8 mouse cellular contexts compared by ENCODE assay signal in genomic region chr2:165888396-165888795, GRCm38 (mm10). TPM values are rescaled to one million over a fixed set of nuclear protein-coding genes. Genes with fewer than 3 reads are reported as not detected.
DNase-seq lines count a peak whose midpoint lies in the region; ATAC-seq and TF ChIP-seq lines count a peak whose summit lies in the region.

No protein-coding gene starts in this region.

- DNase-seq in right cerebral cortex, adult 18-20 months, result peak; percentile 79
- no peak for DNase-seq in right cerebral cortex, postnatal 25 days
- peak; percentile 82 to 87 for DNase-seq in heart, adult 18-20 months
- peak; percentile 91 for DNase-seq in kidney, adult 2 months
- peak; percentile 41 for DNase-seq in liver, adult 2 months (ENCODE audit: extremely low read depth, low read depth, low spot score)
- peak; percentile 70 for DNase-seq in neural tube, embryonic 10.5 days (ENCODE audit: extremely low spot score, low spot score)
- peak; percentile 88 for DNase-seq in stomach, postnatal 0 days (ENCODE audit: low spot score)

- no peak for TF ChIP-seq EP300 in stomach, postnatal 0 days (optimal IDR thresholded peaks at IDR 0.05)

- TF ChIP-seq CTCF in cortical plate, adult 2 months (IDR thresholded peaks at IDR 0.05; ENCODE audit: extremely low read depth, insufficient read depth, low read length), result no peak
- no peak for TF ChIP-seq CTCF in kidney, adult 2 months (conservative IDR thresholded peaks at IDR 0.05; ENCODE audit: insufficient read depth, insufficient read length, low read depth, low read length)
- no peak for TF ChIP-seq CTCF in liver, adult 2 months (IDR thresholded peaks at IDR 0.05; ENCODE audit: low read depth, low read length)
- peak; percentile 30; the same call in 1 of the 2 replicates for TF ChIP-seq CTCF in stomach, postnatal 0 days (IDR thresholded peaks at IDR 0.05; ENCODE audit: low read depth)

- H3K79me2 ChIP-seq in liver, adult 2 months (ENCODE audit: control insufficient read depth, insufficient read depth, low read length), result no peaks in the 10 kb centered on the region

- no peaks in the 10 kb centered on the region for H3K36me3 ChIP-seq in kidney, adult 2 months (ENCODE audit: control insufficient read depth, insufficient read depth, low read length)
- no peaks in the 10 kb centered on the region for H3K36me3 ChIP-seq in liver, adult 2 months (ENCODE audit: control insufficient read depth, insufficient read depth, low read length)
- H3K36me3 ChIP-seq in stomach, postnatal 0 days (ENCODE audit: control insufficient read depth, insufficient read depth, low read length), result no peaks in the 10 kb centered on the region

- no peaks in the 10 kb centered on the region for H3K27me3 ChIP-seq in kidney, adult 2 months (replicated peaks; ENCODE audit: control insufficient read depth, insufficient read depth, low read length)
- no peaks in the 10 kb centered on the region for H3K27me3 ChIP-seq in liver, adult 2 months (ENCODE audit: control insufficient read depth, insufficient read depth, low read length)
- H3K27me3 ChIP-seq in stomach, postnatal 0 days (ENCODE audit: control insufficient read depth, insufficient read depth, low read length), result no peaks in the 10 kb centered on the region

- peaks cover 19% of the 10 kb centered on the region for H3K4me1 ChIP-seq in cortical plate, adult 2 months (ENCODE audit: control insufficient read depth, insufficient read depth, low read length)
- peaks cover 49% of the 10 kb centered on the region for H3K4me1 ChIP-seq in kidney, adult 2 months (ENCODE audit: control insufficient read depth, insufficient read depth, low read length)
- H3K4me1 ChIP-seq in liver, adult 2 months (ENCODE audit: control insufficient read depth, insufficient read depth, low read length), result peaks cover 34% of the 10 kb centered on the region
- H3K4me1 ChIP-seq in stomach, postnatal 0 days (replicated peaks; ENCODE audit: control insufficient read depth, insufficient read depth), result peaks cover 35% of the 10 kb centered on the region

- no peak overlapping the region for H3K4me3 ChIP-seq in cortical plate, adult 2 months (ENCODE audit: insufficient read depth, low read length)
- H3K4me3 ChIP-seq in kidney, adult 2 months (ENCODE audit: insufficient read depth, low read depth, low read length), result no peak overlapping the region
- no peak overlapping the region for H3K4me3 ChIP-seq in liver, adult 2 months (ENCODE audit: insufficient read depth, low read depth, low read length)
- H3K4me3 ChIP-seq in stomach, postnatal 0 days (ENCODE audit: low read depth, low read length), result no peak overlapping the region

- no peak overlapping the region; the same call in 1 of the 2 replicates for H3K4me2 ChIP-seq in stomach, postnatal 0 days (replicated peaks; ENCODE audit: low read depth)

- H3K9me3 ChIP-seq in stomach, postnatal 0 days (ENCODE audit: control insufficient read depth, low read length), result no peaks in the 10 kb centered on the region

- WGBS in kidney, adult 2 months, result 11% methylated on average over 13 of the region's 13 CpGs
- WGBS in liver, adult 2 months, result 38% methylated on average over 13 of the region's 13 CpGs
- 9% methylated on average over 13 of the region's 13 CpGs for WGBS in stomach, postnatal 0 days

- ATAC-seq in stomach, postnatal 0 days (ENCODE audit: low FRiP score, low TSS enrichment), result 0 out of 2 replicates have a peak, but pooled peaks have one; percentile 16

- peak overlapping the region; percentile 84 for H3K27ac ChIP-seq in cortical plate, adult 2 months (ENCODE audit: insufficient read depth, low read length)
- H3K27ac ChIP-seq in kidney, adult 2 months (ENCODE audit: insufficient read depth, low read depth, low read length), result peak overlapping the region; percentile 67
- peak overlapping the region; percentile 36; the same call in 1 of the 2 replicates for H3K27ac ChIP-seq in liver, adult 2 months (replicated peaks; ENCODE audit: insufficient read depth, low read depth, low read length)
- peak overlapping the region; percentile 100 for H3K27ac ChIP-seq in stomach, postnatal 0 days (replicated peaks)

- TF ChIP-seq POLR2A in cortical plate, adult 2 months (IDR thresholded peaks at IDR 0.05; ENCODE audit: extremely low read depth, insufficient read depth, low read length), result no peak
- no peak for TF ChIP-seq POLR2A in kidney, adult 2 months (IDR thresholded peaks at IDR 0.05; ENCODE audit: low read depth, low read length)
- TF ChIP-seq POLR2A in liver, adult 2 months (IDR thresholded peaks at IDR 0.05; ENCODE audit: extremely low read depth, insufficient read depth, low read length), result no peak

- 0 out of 2 replicates have a peak overlapping the region, but pooled peaks have one; percentile 1 for H3K9ac ChIP-seq in liver, adult 2 months (ENCODE audit: low read depth, low read length)
- peak overlapping the region; percentile 48 for H3K9ac ChIP-seq in stomach, postnatal 0 days (ENCODE audit: low read length)

RNA-seq across cellular contexts. Expression of gene Zmynd8, which starts 10.4 kb away (rescaled TPM):
- polyA plus RNA-seq in cortical plate, adult 2 months (2012; rRNA removed), result 90.5 and 106 TPM in 2 replicates
- total RNA-seq in heart, adult 18-20 months (2021), result 10 to 100 TPM; 41.2 to 44.8 TPM
- 27.7 and 29.0 TPM in 2 replicates for polyA plus RNA-seq in kidney, adult 2 months (2012; rRNA removed)
- total RNA-seq in liver, adult 2 months (2014; rRNA removed), result 10.0 and 10.8 TPM in 2 replicates
- 6.4 and 7.8 TPM in 2 replicates for polyA plus RNA-seq in liver, adult 2 months (2012; rRNA removed)
- 24.3 and 29.7 TPM in 2 replicates for polyA plus RNA-seq in stomach, postnatal 0 days (2015; fragmentation: Nextera tagmentation; extraction: Ambion mirVana)

Comparison
In these comparisons a context has a peak if more than half of its experiments do, and no peak if none do; other contexts are left out.
1. H3K27ac ChIP-seq: peak in every context shown above with its lines; median percentile 100 in stomach, postnatal 0 days; 84 in cortical plate, adult 2 months; 67 in kidney, adult 2 months; 36 in liver, adult 2 months.